Mouse (Mus musculus): ENCODE results near the gene Sugct. TPM values are rescaled to one million over a fixed set of nuclear protein-coding genes. Genes with fewer than 3 reads are reported as not detected.
"Not testable (repeated sequence)": the region's sequence is repeated elsewhere in the genome, so short reads cannot be mapped to it uniquely, and the experiment has no call there.

Sugct gene
- polyA plus RNA-seq, 1 experiment from 2014 or later: 6.0 TPM

GRCm38 (mm10) chr13:16859986-16860385 is 835.4 kb downstream of the Sugct start:
- Histone ChIP-seq H3K27me3 (ENCODE audit: control insufficient read depth, insufficient read depth, low read length) (no peaks in the 10 kb centered on the region), H3K4me3 (ENCODE audit: control insufficient read depth in 1 of 2, insufficient read depth in 1 of 2, low read depth in 1 of 2, low read length in 2 of 2) (no peak overlapping the region), H3K9me3 (ENCODE audit: control insufficient read depth, low read length) (no peaks in the 10 kb centered on the region), H3K9ac (ENCODE audit: low read length) (no peak overlapping the region), H3K4me2 (ENCODE audit: low read length) (no peak overlapping the region), H3K36me3 (ENCODE audit: control insufficient read depth, insufficient read depth, low read length) (no peaks in the 10 kb centered on the region), H3K4me1 (ENCODE audit: control insufficient read depth in 2 of 2, insufficient read depth in 2 of 2, low read length in 2 of 2) (no peaks in the 10 kb centered on the region), H3K27ac (replicated peaks in 1 of 2; ENCODE audit: control insufficient read depth in 1 of 2, insufficient read depth in 1 of 2, low read depth in 2 of 2, low read length in 2 of 2) (no peak overlapping the region)
- ATAC-seq (ENCODE audit: insufficient number of reproducible peaks, insufficient read depth, low FRiP score, low read depth): no peak
- 58% methylated on average over 2 of the region's 2 CpGs for WGBS

GRCm38 (mm10) chr13:16847236-16847635 is 848.1 kb downstream of the Sugct start:
- no peak overlapping the region for H3K4me2 ChIP-seq (ENCODE audit: low read length)
- no peak overlapping the region for H3K9ac ChIP-seq (ENCODE audit: low read length)
- H3K4me1 ChIP-seq (ENCODE audit: control insufficient read depth in 2 of 2, insufficient read depth in 2 of 2, low read length in 2 of 2): peaks cover 0 to 7% of the 10 kb centered on the region in 2 experiments; a peak in 2 of 4 replicates
- no peaks in the 10 kb centered on the region for H3K27me3 ChIP-seq (ENCODE audit: control insufficient read depth, insufficient read depth, low read length)
- no peaks in the 10 kb centered on the region for H3K36me3 ChIP-seq (ENCODE audit: control insufficient read depth, insufficient read depth, low read length)
- H3K9me3 ChIP-seq (ENCODE audit: control insufficient read depth, low read length): no peaks in the 10 kb centered on the region
- ATAC-seq (ENCODE audit: insufficient number of reproducible peaks, insufficient read depth, low FRiP score, low read depth): 0 out of 2 replicates have a peak, but pooled peaks have one; percentile 39
- H3K4me3 ChIP-seq (ENCODE audit: control insufficient read depth in 1 of 2, insufficient read depth in 1 of 2, low read depth in 1 of 2, low read length in 2 of 2): no peak overlapping the region
- no peak overlapping the region; a peak in 1 of 4 replicates for H3K27ac ChIP-seq (replicated peaks in 1 of 2; ENCODE audit: control insufficient read depth in 1 of 2, insufficient read depth in 1 of 2, low read depth in 2 of 2, low read length in 2 of 2)
- WGBS: 24% methylated on average over 2 of the region's 2 CpGs

GRCm38 (mm10) chr13:16840994-16841393 is 854.4 kb downstream of the Sugct start:
- H3K9me3 ChIP-seq (ENCODE audit: control insufficient read depth, low read length): no peaks in the 10 kb centered on the region
- no peak overlapping the region for H3K27ac ChIP-seq (replicated peaks in 1 of 2; ENCODE audit: control insufficient read depth in 1 of 2, insufficient read depth in 1 of 2, low read depth in 2 of 2, low read length in 2 of 2)
- H3K4me2 ChIP-seq (ENCODE audit: low read length): no peak overlapping the region
- no peaks in the 10 kb centered on the region for H3K4me1 ChIP-seq (ENCODE audit: control insufficient read depth in 2 of 2, insufficient read depth in 2 of 2, low read length in 2 of 2)
- no peaks in the 10 kb centered on the region for H3K27me3 ChIP-seq (ENCODE audit: control insufficient read depth, insufficient read depth, low read length)
- WGBS: 87% methylated on average over 1 of the region's 1 CpGs
- no peaks in the 10 kb centered on the region for H3K36me3 ChIP-seq (ENCODE audit: control insufficient read depth, insufficient read depth, low read length)
- no peak overlapping the region for H3K4me3 ChIP-seq (ENCODE audit: control insufficient read depth in 1 of 2, insufficient read depth in 1 of 2, low read depth in 1 of 2, low read length in 2 of 2)
- no peak for ATAC-seq (ENCODE audit: insufficient number of reproducible peaks, insufficient read depth, low FRiP score, low read depth)
- H3K9ac ChIP-seq (ENCODE audit: low read length): no peak overlapping the region

- no peaks in the 10 kb centered on the region for H3K27me3 ChIP-seq (ENCODE audit: control insufficient read depth, insufficient read depth, low read length)
- H3K9me3 ChIP-seq (ENCODE audit: control insufficient read depth, low read length): no peaks in the 10 kb centered on the region
- H3K36me3 ChIP-seq (ENCODE audit: control insufficient read depth, insufficient read depth, low read length): no peaks in the 10 kb centered on the region
- H3K4me1 ChIP-seq (ENCODE audit: control insufficient read depth in 2 of 2, insufficient read depth in 2 of 2, low read length in 2 of 2): no peaks in the 10 kb centered on the region
- no peak overlapping the region for H3K27ac ChIP-seq (replicated peaks in 1 of 2; ENCODE audit: control insufficient read depth in 1 of 2, insufficient read depth in 1 of 2, low read depth in 2 of 2, low read length in 2 of 2)
- 74% methylated on average over 3 of the region's 3 CpGs for WGBS
- no peak overlapping the region for H3K9ac ChIP-seq (ENCODE audit: low read length)
- ATAC-seq (ENCODE audit: insufficient number of reproducible peaks, insufficient read depth, low FRiP score, low read depth): no peak
- H3K4me3 ChIP-seq (ENCODE audit: control insufficient read depth in 1 of 2, insufficient read depth in 1 of 2, low read depth in 1 of 2, low read length in 2 of 2): no peak overlapping the region
- no peak overlapping the region for H3K4me2 ChIP-seq (ENCODE audit: low read length)
These were observed 856.9 kb downstream of the Sugct start for GRCm38 (mm10) chr13:16838409-16838808.

- H3K4me3 ChIP-seq (ENCODE audit: control insufficient read depth in 1 of 2, insufficient read depth in 1 of 2, low read depth in 1 of 2, low read length in 2 of 2): no peak overlapping the region
- no peak overlapping the region for H3K27ac ChIP-seq (replicated peaks in 1 of 2; ENCODE audit: control insufficient read depth in 1 of 2, insufficient read depth in 1 of 2, low read depth in 2 of 2, low read length in 2 of 2)
- no peak overlapping the region for H3K9ac ChIP-seq (ENCODE audit: low read length)
- no peak overlapping the region for H3K4me2 ChIP-seq (ENCODE audit: low read length)
- H3K9me3 ChIP-seq (ENCODE audit: control insufficient read depth, low read length): no peaks in the 10 kb centered on the region
- no peaks in the 10 kb centered on the region for H3K27me3 ChIP-seq (ENCODE audit: control insufficient read depth, insufficient read depth, low read length)
- no peak for ATAC-seq (ENCODE audit: insufficient number of reproducible peaks, insufficient read depth, low FRiP score, low read depth)
- H3K4me1 ChIP-seq (ENCODE audit: control insufficient read depth in 2 of 2, insufficient read depth in 2 of 2, low read length in 2 of 2): no peaks in the 10 kb centered on the region
- 56% methylated on average over 2 of the region's 2 CpGs for WGBS
- no peaks in the 10 kb centered on the region for H3K36me3 ChIP-seq (ENCODE audit: control insufficient read depth, insufficient read depth, low read length)
These were observed 860.2 kb downstream of the Sugct start for GRCm38 (mm10) chr13:16835111-16835510.

- Histone ChIP-seq H3K9ac (ENCODE audit: low read length) (no peak overlapping the region), H3K36me3 (ENCODE audit: control insufficient read depth, insufficient read depth, low read length) (no peaks in the 10 kb centered on the region)
These were observed 862.3 kb downstream of the Sugct start for GRCm38 (mm10) chr13:16833069-16833468.

GRCm38 (mm10) chr13:16831840-16832239 is 863.5 kb downstream of the Sugct start:
- H3K9me3 ChIP-seq (ENCODE audit: control insufficient read depth, low read length): no peaks in the 10 kb centered on the region
- H3K4me1 ChIP-seq (ENCODE audit: control insufficient read depth in 2 of 2, insufficient read depth in 2 of 2, low read length in 2 of 2): no peaks in the 10 kb centered on the region
- H3K36me3 ChIP-seq (ENCODE audit: control insufficient read depth, insufficient read depth, low read length): no peaks in the 10 kb centered on the region
- H3K4me3 ChIP-seq (ENCODE audit: control insufficient read depth in 1 of 2, insufficient read depth in 1 of 2, low read depth in 1 of 2, low read length in 2 of 2): no peak overlapping the region
- 74% methylated on average over 8 of the region's 8 CpGs for WGBS
- H3K27me3 ChIP-seq (ENCODE audit: control insufficient read depth, insufficient read depth, low read length): no peaks in the 10 kb centered on the region
- no peak overlapping the region for H3K9ac ChIP-seq (ENCODE audit: low read length)
- ATAC-seq (ENCODE audit: insufficient number of reproducible peaks, insufficient read depth, low FRiP score, low read depth): no peak
- no peak overlapping the region for H3K27ac ChIP-seq (replicated peaks in 1 of 2; ENCODE audit: control insufficient read depth in 1 of 2, insufficient read depth in 1 of 2, low read depth in 2 of 2, low read length in 2 of 2)
- no peak overlapping the region for H3K4me2 ChIP-seq (ENCODE audit: low read length)

More at GRCm38 (mm10) chr13:16833069-16833468, 862.3 kb downstream of the Sugct start:
- Histone ChIP-seq H3K27ac (replicated peaks in 1 of 2; ENCODE audit: control insufficient read depth in 1 of 2, insufficient read depth in 1 of 2, low read depth in 2 of 2, low read length in 2 of 2) (no peak overlapping the region), H3K27me3 (ENCODE audit: control insufficient read depth, insufficient read depth, low read length) (no peaks in the 10 kb centered on the region), H3K4me2 (ENCODE audit: low read length) (no peak overlapping the region), H3K4me3 (ENCODE audit: control insufficient read depth in 1 of 2, insufficient read depth in 1 of 2, low read depth in 1 of 2, low read length in 2 of 2) (no peak overlapping the region), H3K4me1 (ENCODE audit: control insufficient read depth in 2 of 2, insufficient read depth in 2 of 2, low read length in 2 of 2) (no peaks in the 10 kb centered on the region), H3K9me3 (ENCODE audit: control insufficient read depth, low read length) (no peaks in the 10 kb centered on the region)
- no peak for ATAC-seq (ENCODE audit: insufficient number of reproducible peaks, insufficient read depth, low FRiP score, low read depth)

GRCm38 (mm10) chr13:16830291-16830690 is 865.1 kb downstream of the Sugct start:
- H3K9me3 ChIP-seq (ENCODE audit: control insufficient read depth, low read length); H3K4me3 ChIP-seq (ENCODE audit: control insufficient read depth in 1 of 2, insufficient read depth in 1 of 2, low read depth in 1 of 2, low read length in 2 of 2); H3K27me3 ChIP-seq (ENCODE audit: control insufficient read depth, insufficient read depth, low read length); H3K4me2 ChIP-seq (ENCODE audit: low read length); ATAC-seq (ENCODE audit: insufficient number of reproducible peaks, insufficient read depth, low FRiP score, low read depth); H3K36me3 ChIP-seq (ENCODE audit: control insufficient read depth, insufficient read depth, low read length); H3K4me1 ChIP-seq (ENCODE audit: control insufficient read depth in 2 of 2, insufficient read depth in 2 of 2, low read length in 2 of 2); H3K9ac ChIP-seq (ENCODE audit: low read length); H3K27ac ChIP-seq (replicated peaks in 1 of 2; ENCODE audit: control insufficient read depth in 1 of 2, insufficient read depth in 1 of 2, low read depth in 2 of 2, low read length in 2 of 2): not testable (repeated sequence)
- WGBS: 68% methylated on average over 6 of the region's 6 CpGs
